Mouse (Mus musculus): ENCODE results near the gene Hoxd11. TPM values are rescaled to one million over a fixed set of nuclear protein-coding genes. Genes with fewer than 3 reads are reported as not detected.
A peak's percentile ranks its signal among the peaks of the same experiment; 100 is the strongest.

Gene Hoxd11
- total RNA-seq, 2 experiments from 2014 or later: not detected

- ATAC-seq (replicated peaks; ENCODE audit: poor library complexity, severe bottlenecking): no peak
Measured at GRCm38 (mm10) chr2:74692808-74693431, 13.6 kb downstream of the Hoxd11 start.

- ATAC-seq (replicated peaks; ENCODE audit: poor library complexity, severe bottlenecking): no peak
Measured at GRCm38 (mm10) chr2:74693432-74693827, 14.1 kb downstream of the Hoxd11 start.

GRCm38 (mm10) chr2:74694066-74694465, 14.7 kb downstream of the Hoxd11 start:
- ATAC-seq (replicated peaks; ENCODE audit: poor library complexity, severe bottlenecking): no peak

- ATAC-seq (replicated peaks; ENCODE audit: poor library complexity, severe bottlenecking): no peak
Measured at GRCm38 (mm10) chr2:74695383-74695782, 16.0 kb downstream of the Hoxd11 start.

GRCm38 (mm10) chr2:74695813-74696430, 16.6 kb downstream of the Hoxd11 start:
- no peak for ATAC-seq (replicated peaks; ENCODE audit: poor library complexity, severe bottlenecking)

GRCm38 (mm10) chr2:74696442-74697335, 17.3 kb downstream of the Hoxd11 start:
- no peak for ATAC-seq (replicated peaks; ENCODE audit: poor library complexity, severe bottlenecking)

GRCm38 (mm10) chr2:74697567-74698121, 18.3 kb downstream of the Hoxd11 start, which contains the start of gene Hoxd9:
Gene Hoxd9, plus strand, starts transcription at chr2:74697727.
- ATAC-seq (replicated peaks; ENCODE audit: poor library complexity, severe bottlenecking): 0 out of 2 replicates have a peak, but pooled peaks have one; percentile 27

GRCm38 (mm10) chr2:74698201-74699052, 19.1 kb downstream of the Hoxd11 start:
- 0 out of 2 replicates have a peak, but pooled peaks have one; percentile 21 for ATAC-seq (replicated peaks; ENCODE audit: poor library complexity, severe bottlenecking)

GRCm38 (mm10) chr2:74699053-74699430, 19.7 kb downstream of the Hoxd11 start:
- no peak for ATAC-seq (replicated peaks; ENCODE audit: poor library complexity, severe bottlenecking)

GRCm38 (mm10) chr2:74699664-74700545, 20.5 kb downstream of the Hoxd11 start:
- no peak for ATAC-seq (replicated peaks; ENCODE audit: poor library complexity, severe bottlenecking)

GRCm38 (mm10) chr2:74700546-74701112, 21.3 kb downstream of the Hoxd11 start:
- no peak for ATAC-seq (replicated peaks; ENCODE audit: poor library complexity, severe bottlenecking)

- ATAC-seq (replicated peaks; ENCODE audit: poor library complexity, severe bottlenecking): no peak
Measured at GRCm38 (mm10) chr2:74701949-74702819, 22.8 kb downstream of the Hoxd11 start.

GRCm38 (mm10) chr2:74702820-74703219, 23.5 kb downstream of the Hoxd11 start:
- ATAC-seq (replicated peaks; ENCODE audit: poor library complexity, severe bottlenecking): no peak

GRCm38 (mm10) chr2:74703317-74703716, 24.0 kb downstream of the Hoxd11 start:
- no peak for ATAC-seq (replicated peaks; ENCODE audit: poor library complexity, severe bottlenecking)

GRCm38 (mm10) chr2:74703720-74704392, 24.5 kb downstream of the Hoxd11 start:
- no peak for ATAC-seq (replicated peaks; ENCODE audit: poor library complexity, severe bottlenecking)

- no peak for ATAC-seq (replicated peaks; ENCODE audit: poor library complexity, severe bottlenecking)
Measured at GRCm38 (mm10) chr2:74704393-74704998, 25.1 kb downstream of the Hoxd11 start, which contains the start of gene Hoxd8. Gene Hoxd8, plus strand, starts transcription at chr2:74704615.
